Mouse (Mus musculus) heart, adult 18-20 months (tissue): ENCODE measurements at regions not wholly inside any gene's neighbourhood (a gene's known extent, or its start where the extent isn't known, plus 50 kb on each side); places are given as distances from the start of the nearest gene placed in this dataset.
A peak's percentile ranks its signal among the peaks of the same experiment; 100 is the strongest.

Experiments
- DNase-seq, 2 experiments: peaks; one replicate each; pipeline ENCODE4 v3.0.0; 2021 to 2022; ENCODE audit warnings: mixed read lengths in 1 of 2

DNA sequence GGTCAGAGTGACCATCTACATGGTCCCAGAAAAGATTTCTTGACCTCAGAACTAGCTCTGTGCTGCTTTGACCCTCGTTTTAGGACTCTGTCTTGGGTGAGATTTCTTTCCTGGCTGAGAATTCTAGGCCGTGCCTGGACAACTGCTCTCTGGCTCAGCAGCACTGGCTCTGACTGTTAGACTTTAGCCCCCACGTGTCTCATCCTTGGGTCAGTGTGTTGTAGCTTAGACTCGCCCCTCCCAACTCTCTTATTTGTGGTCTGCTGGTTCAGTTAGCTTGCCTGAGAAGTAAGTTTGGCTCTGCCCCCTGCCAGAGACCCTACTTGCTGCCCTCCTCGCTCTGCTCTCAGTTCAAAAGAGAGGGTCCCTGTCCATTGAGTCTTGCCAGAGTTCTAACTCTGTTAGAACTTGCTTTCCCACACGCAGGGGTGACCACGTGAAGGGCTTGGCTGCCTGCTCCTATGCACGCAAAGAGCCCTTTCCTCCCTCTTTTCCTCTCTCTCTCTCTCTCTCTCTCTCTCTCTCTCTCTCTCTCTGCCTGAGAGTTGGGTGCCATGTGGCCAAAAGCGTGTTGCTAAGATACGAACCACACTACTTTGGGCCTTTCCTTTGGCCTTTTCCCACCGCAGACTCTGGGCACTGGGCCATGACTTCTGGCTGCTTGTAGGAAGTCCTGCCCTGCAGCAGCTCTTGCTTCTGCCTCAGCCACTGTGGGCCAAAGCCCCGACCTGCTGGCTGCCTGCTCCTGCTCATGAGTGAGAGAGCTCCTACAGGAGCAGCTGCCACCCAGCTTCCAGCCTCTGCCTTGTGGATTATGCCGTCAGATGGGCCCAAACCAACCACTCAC lies 344.2 kb upstream of the Amot start:
- DNase-seq = peak; percentile 56 to 61

- DNase-seq = no peak
Observed at GRCm38 (mm10) chrX:145833106-145833505, 328.1 kb upstream of the Amot start.

DNA sequence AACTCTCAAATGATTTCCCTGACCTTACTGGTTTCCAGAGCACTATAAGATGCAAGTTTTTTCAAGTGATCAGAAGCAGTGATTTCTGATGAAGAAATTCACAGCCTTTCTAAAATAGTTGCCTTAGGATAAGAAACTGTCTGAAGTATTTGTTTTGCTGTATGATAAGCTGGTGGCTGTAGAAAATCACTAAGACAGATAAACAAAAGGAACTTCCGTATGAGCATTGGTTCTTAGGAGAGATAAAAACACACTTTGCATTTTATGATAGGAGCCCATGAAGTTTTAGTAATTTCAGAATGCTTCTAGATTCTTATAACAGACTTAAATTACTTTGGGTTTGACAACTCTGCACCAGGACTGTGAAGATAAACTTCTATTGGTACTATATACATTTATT lies 308.0 kb upstream of the Amot start:
- DNase-seq = no peak
